Mouse (Mus musculus): ENCODE data around the gene Hip1. TPM values are rescaled to one million over a fixed set of nuclear protein-coding genes. Genes with fewer than 3 reads are reported as not detected.

The Hip1 gene
- total and polyA plus RNA-seq, 2 experiments from 2014 or later, result 9.8 to 41.0 TPM

GRCm38 (mm10) chr5:135524087-135524486, 20.8 kb downstream of the Hip1 start:
- Histone ChIP-seq H3K4me3 (ENCODE audit: low read depth, low read length) (no peak overlapping the region), H3K4me2 (ENCODE audit: low read depth, low read length) (no peak overlapping the region), H3K4me1 (ENCODE audit: control insufficient read depth, insufficient read depth) (peaks cover 37% of the 10 kb centered on the region), H3K9ac (replicated peaks; ENCODE audit: low read depth, low read length) (no peak overlapping the region), H3K27ac (ENCODE audit: low read depth) (peak overlapping the region; percentile 79), H3K9me3 (replicated peaks; ENCODE audit: control insufficient read depth, low read length) (no peaks in the 10 kb centered on the region), H3K27me3 (ENCODE audit: control insufficient read depth, insufficient read depth, low read length) (no peaks in the 10 kb centered on the region), H3K36me3 (replicated peaks; ENCODE audit: control insufficient read depth, insufficient read depth, low read length) (no peaks in the 10 kb centered on the region)
- no peak for TF ChIP-seq EP300 (IDR thresholded peaks at IDR 0.05; ENCODE audit: low read depth)
- no peak for TF ChIP-seq CTCF (IDR thresholded peaks at IDR 0.05; ENCODE audit: low read depth)
- WGBS, result 39% methylated on average over 2 of the region's 2 CpGs
- ATAC-seq (ENCODE audit: insufficient read depth, low read depth) (no peak), DNase-seq (ENCODE audit: low spot score) (no peak)

GRCm38 (mm10) chr5:135522111-135522722, 22.7 kb downstream of the Hip1 start:
- peak; percentile 46 for ATAC-seq (ENCODE audit: insufficient read depth, low read depth)
- TF ChIP-seq EP300 (IDR thresholded peaks at IDR 0.05; ENCODE audit: low read depth) (no peak), CTCF (IDR thresholded peaks at IDR 0.05; ENCODE audit: low read depth) (no peak)
- H3K36me3 ChIP-seq (replicated peaks; ENCODE audit: control insufficient read depth, insufficient read depth, low read length), result no peaks in the 10 kb centered on the region
- WGBS, result 40% methylated on average over 9 of the region's 9 CpGs
- no peak overlapping the region for H3K4me2 ChIP-seq (ENCODE audit: low read depth, low read length)
- DNase-seq (ENCODE audit: low spot score), result peak; percentile 40
- H3K4me3 ChIP-seq (ENCODE audit: low read depth, low read length), result no peak overlapping the region
- peaks cover 37% of the 10 kb centered on the region for H3K4me1 ChIP-seq (ENCODE audit: control insufficient read depth, insufficient read depth)
- no peak overlapping the region for H3K9ac ChIP-seq (replicated peaks; ENCODE audit: low read depth, low read length)
- no peaks in the 10 kb centered on the region for H3K27me3 ChIP-seq (ENCODE audit: control insufficient read depth, insufficient read depth, low read length)
- no peaks in the 10 kb centered on the region for H3K9me3 ChIP-seq (replicated peaks; ENCODE audit: control insufficient read depth, low read length)
- H3K27ac ChIP-seq (ENCODE audit: low read depth), result peak overlapping the region; percentile 52

GRCm38 (mm10) chr5:135517348-135517883, 27.5 kb downstream of the Hip1 start:
- TF ChIP-seq CTCF (IDR thresholded peaks at IDR 0.05; ENCODE audit: low read depth) (no peak), EP300 (IDR thresholded peaks at IDR 0.05; ENCODE audit: low read depth) (no peak)
- H3K9me3 ChIP-seq (replicated peaks; ENCODE audit: control insufficient read depth, low read length), result no peaks in the 10 kb centered on the region
- no peak for ATAC-seq (ENCODE audit: insufficient read depth, low read depth)
- peaks cover 7% of the 10 kb centered on the region for H3K4me1 ChIP-seq (ENCODE audit: control insufficient read depth, insufficient read depth)
- H3K27me3 ChIP-seq (ENCODE audit: control insufficient read depth, insufficient read depth, low read length), result no peaks in the 10 kb centered on the region
- WGBS, result 80% methylated on average over 5 of the region's 5 CpGs
- no peak overlapping the region for H3K4me3 ChIP-seq (ENCODE audit: low read depth, low read length)
- H3K9ac ChIP-seq (replicated peaks; ENCODE audit: low read depth, low read length), result no peak overlapping the region
- no peak overlapping the region for H3K27ac ChIP-seq (ENCODE audit: low read depth)
- no peak for DNase-seq (ENCODE audit: low spot score)
- no peak overlapping the region for H3K4me2 ChIP-seq (ENCODE audit: low read depth, low read length)
- peaks cover 5% of the 10 kb centered on the region; the same call in 1 of the 2 replicates for H3K36me3 ChIP-seq (replicated peaks; ENCODE audit: control insufficient read depth, insufficient read depth, low read length)

GRCm38 (mm10) chr5:135513131-135513530, 31.8 kb downstream of the Hip1 start:
- ATAC-seq (ENCODE audit: insufficient read depth, low read depth) (no peak), DNase-seq (ENCODE audit: low spot score) (no peak)
- TF ChIP-seq CTCF (IDR thresholded peaks at IDR 0.05; ENCODE audit: low read depth), result no peak
- TF ChIP-seq EP300 (IDR thresholded peaks at IDR 0.05; ENCODE audit: low read depth), result no peak
- no peak overlapping the region for H3K27ac ChIP-seq (ENCODE audit: low read depth)
- peaks cover 5% of the 10 kb centered on the region; the same call in 1 of the 2 replicates for H3K36me3 ChIP-seq (replicated peaks; ENCODE audit: control insufficient read depth, insufficient read depth, low read length)
- H3K27me3 ChIP-seq (ENCODE audit: control insufficient read depth, insufficient read depth, low read length), result no peaks in the 10 kb centered on the region
- no peak overlapping the region for H3K4me3 ChIP-seq (ENCODE audit: low read depth, low read length)
- no peaks in the 10 kb centered on the region for H3K4me1 ChIP-seq (ENCODE audit: control insufficient read depth, insufficient read depth)
- no peak overlapping the region for H3K9ac ChIP-seq (replicated peaks; ENCODE audit: low read depth, low read length)
- no peaks in the 10 kb centered on the region for H3K9me3 ChIP-seq (replicated peaks; ENCODE audit: control insufficient read depth, low read length)
- WGBS, result 72% methylated on average over 4 of the region's 4 CpGs
- H3K4me2 ChIP-seq (ENCODE audit: low read depth, low read length), result no peak overlapping the region

- DNase-seq (ENCODE audit: low spot score) (no peak), ATAC-seq (ENCODE audit: insufficient read depth, low read depth) (no peak)
- Histone ChIP-seq H3K27ac (ENCODE audit: low read depth) (no peak overlapping the region), H3K9ac (replicated peaks; ENCODE audit: low read depth, low read length) (no peak overlapping the region), H3K4me2 (ENCODE audit: low read depth, low read length) (no peak overlapping the region), H3K4me1 (ENCODE audit: control insufficient read depth, insufficient read depth) (0 out of 2 replicates have a peak, but pooled peaks cover 4% of the 10 kb centered on the region), H3K27me3 (ENCODE audit: control insufficient read depth, insufficient read depth, low read length) (no peaks in the 10 kb centered on the region), H3K9me3 (replicated peaks; ENCODE audit: control insufficient read depth, low read length) (no peaks in the 10 kb centered on the region), H3K4me3 (ENCODE audit: low read depth, low read length) (no peak overlapping the region), H3K36me3 (replicated peaks; ENCODE audit: control insufficient read depth, insufficient read depth, low read length) (no peaks in the 10 kb centered on the region)
- 50% methylated on average over 5 of the region's 5 CpGs for WGBS
- TF ChIP-seq EP300 (IDR thresholded peaks at IDR 0.05; ENCODE audit: low read depth), result no peak
- peak; percentile 22; the same call in 1 of the 2 replicates for TF ChIP-seq CTCF (IDR thresholded peaks at IDR 0.05; ENCODE audit: low read depth)
These were observed 33.8 kb downstream of the Hip1 start for GRCm38 (mm10) chr5:135511105-135511504.

All from heart, postnatal 0 days (tissue).